Mouse (Mus musculus) heart, adult 2 months (tissue): ENCODE measurements around the gene Ccr2.

Source experiments
- CTCF ChIP-seq: fragments of 200-600 bp; IDR thresholded peaks from 2 replicates; pipeline ENCODE4 v1.8.1; 2022; ENCODE audit warnings: antibody characterized with exemption, mild to moderate bottlenecking, moderate library complexity
- EP300 ChIP-seq: fragments of 200-500 bp; IDR thresholded peaks from 2 replicates; pipeline ENCODE4 v1.6.1; 2011; ENCODE audit warnings: low read depth, low read length, control low read depth; ENCODE audit not compliant: insufficient read depth
- POLR2A ChIP-seq: fragments of 200-500 bp; IDR thresholded peaks from 2 replicates; pipeline ENCODE4 v1.6.1; 2011; ENCODE audit warnings: mild to moderate bottlenecking, low read depth, low read length, control low read depth; ENCODE audit not compliant: insufficient read depth

GRCm38 (mm10) chr9:124090441-124090840, 11.3 kb upstream of the Ccr2 start:
- TF ChIP-seq CTCF (no peak), EP300 (no peak), POLR2A (no peak)
